Mouse (Mus musculus) cerebellum, adult 8-10 months (tissue): ENCODE results near the gene Fermt1.
A peak's percentile ranks its signal among the peaks of the same experiment; 100 is the strongest.

Experiments
- DNase-seq: peaks from one replicate; pipeline ENCODE4 v3.0.0; 2022

Fermt1 gene

DNA sequence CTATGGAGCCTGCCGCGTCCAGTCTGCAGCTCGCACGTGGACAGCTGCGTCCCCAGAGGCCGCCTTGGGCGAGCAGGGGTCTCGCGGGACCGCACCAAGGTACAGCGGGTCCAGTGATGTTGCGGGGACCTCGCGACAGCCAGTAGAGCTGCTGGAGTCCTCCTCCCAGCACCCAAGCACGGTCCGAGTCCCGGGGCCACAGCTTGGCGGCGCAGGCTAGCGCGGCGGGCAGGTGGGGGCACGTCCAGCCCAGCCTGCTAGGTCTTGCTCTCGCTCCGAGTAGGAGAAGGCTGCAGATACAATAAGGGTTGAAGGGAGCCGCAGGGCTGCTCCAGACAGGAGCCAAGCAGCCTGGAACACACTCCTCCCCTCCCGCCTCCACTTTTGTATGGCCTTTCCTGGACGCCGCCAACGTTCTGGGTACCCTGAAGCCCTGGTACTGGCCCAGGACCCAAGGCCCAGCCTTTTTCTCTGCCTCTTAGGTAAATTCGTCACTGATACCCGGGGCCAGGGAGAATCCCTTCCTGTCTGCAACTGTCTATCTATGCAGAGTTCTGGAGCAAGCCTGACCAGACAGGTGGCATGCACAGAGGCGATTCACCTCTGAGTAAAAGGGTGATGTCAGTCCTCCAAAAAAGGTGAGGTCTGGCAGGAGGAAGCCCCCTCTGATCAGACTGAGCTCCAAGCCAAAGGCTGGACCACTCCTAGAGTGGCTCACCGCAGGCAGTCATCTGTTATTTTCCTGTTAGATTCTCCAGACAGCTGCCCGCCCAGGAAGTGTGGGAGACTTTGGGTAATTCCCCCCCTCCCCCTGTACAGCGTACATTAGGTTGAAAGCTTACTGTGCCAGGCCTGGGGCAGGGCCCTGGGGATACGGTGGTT lies at the start of gene Fermt1:
Gene Fermt1, minus strand, starts transcription at position 581 of the 882 bp plus-strand sequence.
- no peak for DNase-seq

DNA sequence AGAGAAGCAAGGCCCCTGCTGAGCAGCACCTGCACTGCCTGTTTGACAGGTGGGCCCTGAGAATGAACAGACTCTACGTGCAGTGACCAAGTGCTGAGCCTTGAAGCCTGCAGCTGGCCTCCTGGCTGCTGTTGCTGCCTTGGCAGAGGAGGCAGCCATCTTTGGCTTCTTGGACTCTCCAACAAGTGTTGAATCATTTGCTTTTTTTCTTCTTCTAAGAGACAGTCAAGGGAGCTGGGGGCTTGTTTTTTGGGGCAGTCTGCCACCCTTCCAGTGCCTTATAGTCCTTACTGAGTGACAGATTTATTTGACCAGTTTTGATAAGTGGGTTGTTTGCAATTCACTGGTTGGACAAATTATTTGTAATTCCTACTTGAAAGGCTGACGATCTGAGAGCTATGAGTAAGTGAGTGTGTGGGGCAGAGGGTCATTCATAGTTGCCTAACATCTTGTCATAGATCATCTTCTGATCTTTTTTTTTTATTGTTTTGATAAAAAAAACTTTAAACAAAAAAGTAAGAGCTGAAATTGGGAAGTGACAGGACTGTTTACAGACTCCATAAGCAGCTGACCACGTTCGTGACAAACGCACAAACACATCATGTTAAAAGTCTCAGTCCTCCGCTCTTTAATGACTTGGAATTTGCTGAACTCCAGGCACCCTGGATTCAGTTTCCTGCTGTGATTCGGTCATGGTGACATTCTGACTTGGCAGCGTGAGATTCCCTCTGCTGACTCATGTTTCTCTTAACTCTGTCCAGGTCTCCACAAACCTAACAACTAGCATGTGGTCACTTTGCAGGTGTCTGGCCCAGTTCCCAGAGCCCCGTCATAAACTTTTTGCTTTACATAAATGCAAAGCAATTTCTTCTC lies 47.2 kb upstream of the Fermt1 start:
- peak; percentile 48 for DNase-seq

DNA sequence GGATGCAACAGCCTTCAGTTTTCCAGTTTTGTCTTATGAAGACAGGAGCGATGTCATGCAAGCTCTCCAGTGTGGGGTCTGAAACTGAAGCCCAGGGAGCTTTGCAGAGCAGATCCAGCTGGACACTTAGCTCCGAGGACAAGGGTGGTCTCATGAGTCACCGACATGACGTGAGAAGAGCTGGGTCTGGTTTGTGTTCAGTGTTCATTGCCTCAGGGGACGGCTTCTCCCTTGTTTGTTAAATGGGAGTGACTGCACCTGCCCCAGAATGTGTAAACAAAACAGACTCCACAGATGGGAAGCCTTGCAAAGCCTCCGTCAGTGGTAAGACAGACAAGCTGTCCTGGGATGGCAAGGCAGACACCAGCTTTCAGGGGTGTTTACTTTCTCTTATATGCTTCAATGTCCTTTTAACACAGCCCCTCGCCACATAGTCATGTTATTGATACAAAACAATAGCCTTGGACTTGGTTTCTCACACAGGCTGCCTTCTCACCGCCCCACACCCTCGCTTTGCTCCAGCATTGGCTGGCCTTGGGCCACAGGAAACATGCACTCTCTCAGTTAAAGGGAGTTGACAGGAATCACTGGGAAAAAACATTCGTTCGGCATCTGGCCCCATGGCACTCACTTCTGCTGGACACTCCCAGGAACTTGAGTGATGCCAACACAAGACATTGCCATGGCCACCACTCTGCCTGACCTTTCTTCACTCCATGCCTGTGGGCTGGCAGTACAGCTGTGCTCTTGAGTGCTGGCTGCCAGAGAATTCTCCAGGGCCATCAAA lies 44.3 kb upstream of the Fermt1 start:
- no peak for DNase-seq

DNA sequence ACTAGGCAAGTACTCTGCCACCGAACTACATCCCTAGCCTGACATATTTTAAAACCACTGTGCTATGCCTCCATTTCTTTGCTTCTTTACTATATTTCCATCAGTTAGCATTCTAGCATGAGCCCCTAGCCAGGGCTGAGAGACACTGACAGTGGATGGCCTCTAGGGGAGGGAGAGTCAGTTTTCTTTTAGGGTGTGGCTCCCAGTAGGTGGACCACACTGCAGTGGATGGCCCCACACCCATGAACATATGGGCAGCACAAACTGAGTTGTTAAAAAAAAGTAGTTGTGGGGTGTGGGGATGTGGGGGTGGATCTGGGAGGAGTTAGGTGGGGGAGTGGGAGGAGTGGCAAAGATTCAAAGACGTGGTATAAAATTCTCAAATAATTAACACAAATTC lies 27.6 kb upstream of the Fermt1 start:
- DNase-seq, result no peak

DNA sequence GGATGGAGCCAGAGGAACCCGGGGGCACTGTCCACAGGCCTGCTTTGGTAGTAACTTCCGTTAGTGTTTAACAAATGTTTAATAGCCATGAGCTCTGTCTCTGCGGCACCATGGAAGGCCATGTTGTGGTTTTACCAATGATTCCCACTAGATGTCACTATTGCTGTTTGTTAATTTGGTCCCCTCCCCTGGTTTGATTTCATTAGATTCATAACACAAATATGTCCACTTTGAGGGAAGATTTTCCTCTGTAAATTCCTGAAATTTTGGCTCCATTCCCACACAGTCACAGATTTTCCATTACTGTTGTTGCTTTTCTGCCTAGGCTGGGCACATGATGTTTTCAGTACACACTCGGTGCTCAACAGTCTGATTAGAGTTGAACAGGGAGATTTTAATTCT lies 25.1 kb upstream of the Fermt1 start:
- peak; percentile 8 for DNase-seq

DNA sequence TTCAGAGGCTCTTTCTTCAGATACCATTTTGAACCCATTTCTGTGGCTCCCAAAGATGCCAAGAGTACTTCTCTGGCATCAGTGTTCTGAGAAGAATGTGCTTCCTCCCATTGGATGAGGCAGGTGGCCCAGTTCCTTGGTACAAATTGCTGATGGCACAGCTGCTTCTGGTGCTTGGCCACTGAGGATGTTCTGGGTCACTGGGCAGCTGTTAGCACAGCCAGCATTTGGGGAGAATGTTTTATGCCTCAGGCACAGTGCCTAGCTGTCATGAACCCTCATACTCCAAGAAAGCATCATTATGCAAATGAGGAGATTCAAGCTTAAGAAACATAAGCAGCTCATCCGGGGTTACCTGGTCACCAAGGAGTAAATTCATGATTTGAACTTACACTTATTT lies 12.1 kb upstream of the Fermt1 start:
- no peak for DNase-seq

DNA sequence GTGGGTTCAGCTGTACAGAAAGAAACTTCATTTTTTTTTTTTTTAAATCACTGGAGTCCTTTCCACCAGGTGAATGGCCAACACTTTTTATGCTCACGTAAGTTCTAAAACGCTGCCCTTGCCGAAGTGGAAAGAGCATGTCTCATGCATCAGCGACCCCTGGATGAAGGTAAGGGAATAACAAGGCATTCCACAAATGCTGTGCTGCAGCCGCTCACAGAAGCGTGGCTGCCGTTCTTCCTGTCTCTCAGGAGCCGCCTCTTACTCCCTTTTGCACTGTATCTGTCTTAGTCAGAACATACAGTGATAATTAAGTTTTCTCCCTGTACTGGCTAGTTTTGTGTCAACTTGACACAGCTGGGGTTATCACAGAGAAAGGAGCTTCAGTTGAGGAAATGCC lies 6.5 kb upstream of the Fermt1 start:
- no peak for DNase-seq

DNA sequence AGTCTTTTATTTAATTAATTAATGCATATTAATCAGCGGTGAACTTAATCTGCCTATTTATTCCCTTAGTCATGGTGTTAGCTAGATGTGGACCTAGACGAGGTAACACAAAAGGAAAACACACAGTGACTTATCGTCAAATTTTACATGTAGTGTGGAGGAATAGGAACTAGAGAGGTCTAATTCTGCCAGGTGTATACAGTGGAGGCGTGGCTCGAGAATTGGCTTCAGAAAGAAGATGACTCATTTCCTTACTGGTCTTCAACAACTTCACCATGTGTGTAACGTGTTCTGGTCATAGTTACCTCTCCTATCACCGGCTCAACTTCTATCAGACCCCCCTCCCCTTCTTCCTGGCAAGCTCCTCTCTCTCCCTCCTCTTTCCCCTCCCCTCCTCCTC lies 2.5 kb upstream of the Fermt1 start:
- no peak for DNase-seq

DNA sequence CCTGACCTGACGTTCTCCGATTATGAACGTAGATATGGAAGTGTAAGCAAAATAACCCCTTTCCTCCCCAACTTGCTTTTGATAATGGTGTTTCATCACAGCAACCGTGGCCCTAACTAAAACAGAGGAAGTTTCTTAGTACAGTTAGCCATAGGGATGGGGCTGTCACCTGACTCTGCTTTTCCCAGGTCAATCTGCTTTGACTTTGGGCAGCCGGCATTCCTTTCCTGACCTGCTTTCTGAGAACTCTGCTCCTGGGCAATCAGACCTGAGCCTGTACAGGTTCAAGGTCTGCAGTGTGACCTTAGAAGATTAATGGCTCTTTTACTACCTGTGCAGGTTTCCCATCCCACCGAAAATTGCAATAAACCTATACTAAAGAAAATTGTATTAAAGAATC lies 1.3 kb upstream of the Fermt1 start:
- DNase-seq, result no peak

DNA sequence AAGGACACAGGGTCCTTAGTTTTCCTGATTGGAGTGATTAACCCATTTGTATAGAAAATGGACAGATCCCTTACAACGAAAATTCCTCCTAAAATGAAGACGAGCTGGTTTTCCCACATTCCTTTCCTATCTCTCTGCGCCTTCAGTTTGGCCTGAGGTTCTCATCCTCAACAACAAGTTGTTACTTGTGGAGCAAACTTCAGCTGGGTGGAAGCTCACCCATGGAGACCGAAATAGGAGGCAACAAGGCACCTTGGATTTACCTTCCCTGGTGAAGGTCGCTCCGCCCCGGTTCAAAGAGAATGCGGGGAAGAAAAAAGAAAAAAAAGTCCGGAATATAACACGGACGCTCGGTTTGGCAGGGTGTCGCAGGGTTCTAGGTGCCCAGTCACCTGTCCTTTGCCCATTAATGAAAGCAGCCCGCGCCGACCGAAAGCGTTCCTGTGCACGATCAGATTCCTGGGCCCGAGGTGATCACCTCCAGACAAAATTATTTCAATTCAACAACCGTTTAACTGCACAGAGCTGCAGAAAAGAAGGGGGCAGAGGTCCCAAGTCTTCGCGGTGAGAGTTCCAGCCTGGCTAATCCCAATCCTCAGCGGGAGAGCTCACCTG lies 888 bp downstream of the Fermt1 start:
- DNase-seq, result no peak

DNA sequence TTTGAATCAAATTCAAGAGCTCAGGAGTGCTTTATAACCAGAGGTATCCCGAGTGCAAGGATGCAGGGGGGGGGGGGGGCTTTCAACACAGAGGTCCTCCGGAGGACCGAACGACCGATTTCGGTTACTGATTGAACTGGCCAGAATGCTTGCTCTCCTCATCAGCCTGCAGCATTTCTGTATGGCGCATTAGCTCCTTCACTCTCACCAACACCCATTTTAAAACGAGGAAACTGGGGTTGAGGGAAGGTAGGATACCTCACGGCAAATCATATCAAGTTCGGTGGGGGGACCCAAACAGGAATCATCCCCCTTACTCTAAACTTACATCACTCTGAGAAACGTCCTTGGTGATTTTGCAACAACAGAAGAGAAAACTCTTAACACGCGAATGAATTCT lies 1.7 kb downstream of the Fermt1 start:
- DNase-seq, result no peak

DNA sequence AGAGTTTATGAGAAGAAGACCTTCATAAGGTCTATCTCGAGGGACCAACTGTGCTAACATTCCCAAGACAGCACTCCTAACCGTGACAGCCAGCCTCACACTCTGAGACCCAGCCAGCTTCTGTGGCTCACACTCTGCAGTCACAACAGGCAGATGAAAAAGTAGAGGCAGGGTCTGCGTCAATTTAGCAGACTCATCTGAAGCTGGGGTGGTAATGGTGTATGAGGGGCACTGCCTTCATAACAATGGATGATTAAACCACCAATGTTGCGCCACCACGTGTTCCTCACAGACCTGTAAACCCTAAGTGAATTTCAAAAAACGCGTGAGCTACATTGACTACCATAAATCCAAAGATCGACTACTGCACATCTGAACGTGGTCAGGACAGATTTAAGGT lies 2.1 kb downstream of the Fermt1 start:
- DNase-seq, result no peak

DNA sequence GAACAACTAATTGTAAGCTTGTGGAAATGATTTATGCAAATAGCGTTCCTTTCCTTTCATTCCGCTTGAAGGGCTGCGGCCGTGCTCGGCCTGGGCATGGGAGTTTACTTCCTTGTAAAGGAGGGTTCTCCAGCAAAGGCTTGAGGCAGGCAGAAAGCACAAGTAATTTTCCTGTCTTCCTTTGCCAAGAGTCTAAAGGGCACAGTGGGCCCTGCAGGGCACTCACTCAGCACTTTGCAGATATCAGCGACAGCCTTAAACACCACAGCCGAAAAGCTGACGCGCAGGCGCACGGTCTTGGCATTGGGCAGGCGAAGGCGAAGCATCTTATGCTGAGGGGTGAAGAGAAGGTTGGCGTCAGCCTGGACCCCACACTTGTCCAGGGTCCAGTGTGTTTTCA lies 6.7 kb downstream of the Fermt1 start:
- no peak for DNase-seq

DNA sequence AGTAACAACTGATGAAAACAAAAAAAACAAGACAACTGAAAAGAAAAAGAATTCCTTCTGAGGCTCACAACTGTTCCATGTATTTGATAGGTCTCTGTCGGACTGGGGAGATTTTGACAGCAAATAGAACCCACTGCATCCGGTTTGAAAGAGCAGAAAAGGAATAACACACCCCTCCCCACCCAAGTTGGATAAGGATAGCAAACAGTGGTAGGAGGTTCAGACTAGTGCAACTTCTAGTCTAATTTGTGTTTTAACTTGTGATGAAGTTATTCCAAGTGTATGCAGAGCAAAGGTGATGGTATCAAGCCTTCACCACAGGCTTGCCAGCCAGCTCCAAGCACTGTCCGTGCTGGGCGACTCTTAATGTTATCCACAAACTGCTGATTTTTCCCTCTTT lies 9.5 kb downstream of the Fermt1 start:
- DNase-seq, result no peak

DNA sequence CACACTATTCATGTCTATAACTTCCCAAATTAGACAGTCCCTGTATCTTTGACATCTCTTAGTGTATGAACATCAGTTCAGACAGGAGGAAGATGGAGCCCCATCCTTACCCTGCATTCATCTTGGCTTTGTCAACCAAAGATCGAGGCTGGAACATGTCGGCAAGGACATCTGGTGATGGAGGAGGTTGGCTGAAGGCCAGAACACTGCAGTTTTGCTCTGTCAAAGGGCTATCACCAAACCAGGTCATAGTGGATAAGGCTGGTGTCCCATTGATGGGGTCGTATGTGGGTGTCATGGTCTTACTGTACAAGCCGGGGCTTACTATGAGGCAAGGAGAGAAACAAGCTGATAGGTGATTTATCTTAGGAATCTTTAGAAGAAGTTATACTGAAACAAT lies 11.0 kb downstream of the Fermt1 start:
- no peak for DNase-seq

DNA sequence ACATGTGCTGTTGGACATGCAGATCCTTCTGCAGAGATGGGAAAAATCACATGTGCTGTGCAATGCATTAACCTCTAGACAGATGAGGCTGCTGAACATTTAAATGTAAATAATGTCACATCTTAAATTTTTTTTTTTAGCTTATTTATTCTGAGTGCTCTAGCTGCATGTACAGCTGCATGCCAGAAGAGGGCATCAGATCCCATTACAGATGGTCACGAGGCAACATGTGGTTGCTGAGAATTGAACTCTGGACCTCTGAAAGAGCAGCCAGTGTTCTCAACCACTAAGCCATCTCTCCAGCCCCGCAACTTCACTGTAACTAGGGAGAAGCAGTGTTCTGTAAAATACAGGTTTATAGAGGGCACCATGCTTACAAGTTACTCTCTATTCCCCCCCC lies 11.6 kb downstream of the Fermt1 start:
- no peak for DNase-seq

DNA sequence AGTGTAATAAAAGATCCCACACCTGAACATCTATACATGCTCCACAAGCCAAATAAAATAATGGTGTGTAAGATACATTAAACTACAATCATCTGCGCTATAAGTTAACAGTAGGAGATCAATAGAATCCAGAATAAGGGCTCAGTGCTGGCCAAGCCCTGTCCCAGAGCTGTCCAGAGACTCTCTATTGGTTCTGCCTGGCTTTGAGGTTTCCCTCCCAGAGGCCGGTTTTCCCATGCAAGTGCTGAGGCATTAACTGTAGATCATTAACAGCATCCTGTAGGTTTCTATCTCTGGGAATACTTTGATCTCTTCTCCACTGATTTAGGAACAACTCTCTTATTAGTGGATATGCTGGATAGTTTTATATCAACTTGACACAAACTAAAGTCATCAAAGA lies 16.7 kb downstream of the Fermt1 start:
- DNase-seq, result no peak

DNA sequence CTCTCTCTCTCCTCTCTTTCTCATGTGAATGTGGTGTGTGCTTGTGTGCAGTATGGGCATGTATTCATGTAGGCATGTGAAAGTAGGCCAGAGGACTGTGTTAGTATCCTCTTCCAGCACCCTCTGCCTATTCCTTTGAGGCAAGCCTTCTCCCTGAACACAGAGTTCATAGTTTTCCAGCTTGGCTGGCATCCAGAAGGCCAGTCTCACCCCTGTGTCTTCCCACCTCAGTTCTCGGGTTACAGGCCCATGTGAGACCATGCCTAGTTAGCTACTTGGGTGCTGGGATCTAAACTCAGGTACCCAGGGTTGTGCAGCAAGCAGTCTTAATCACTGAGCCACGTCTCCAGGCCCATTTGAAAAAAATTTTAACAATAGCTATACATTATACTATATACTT lies 17.8 kb downstream of the Fermt1 start:
- DNase-seq, result no peak

DNA sequence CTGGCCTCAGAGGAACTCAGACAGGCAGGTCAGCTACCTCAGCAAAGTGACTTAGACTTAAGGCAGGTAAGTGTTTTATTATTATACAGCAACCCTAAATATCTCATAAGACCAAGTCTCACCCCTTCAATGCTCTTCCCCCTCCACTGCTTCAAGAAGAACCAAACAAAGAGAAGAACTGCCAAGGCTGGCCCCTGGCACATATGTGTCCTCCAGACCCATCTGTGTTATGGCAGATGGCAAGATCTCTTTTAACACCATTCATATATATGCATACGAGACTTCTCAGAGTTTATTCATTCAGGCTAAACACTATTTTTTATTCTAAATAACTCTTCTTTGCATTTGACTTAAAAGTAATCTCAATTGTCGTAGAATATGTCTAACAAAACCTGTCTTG lies 18.4 kb downstream of the Fermt1 start:
- no peak for DNase-seq

DNA sequence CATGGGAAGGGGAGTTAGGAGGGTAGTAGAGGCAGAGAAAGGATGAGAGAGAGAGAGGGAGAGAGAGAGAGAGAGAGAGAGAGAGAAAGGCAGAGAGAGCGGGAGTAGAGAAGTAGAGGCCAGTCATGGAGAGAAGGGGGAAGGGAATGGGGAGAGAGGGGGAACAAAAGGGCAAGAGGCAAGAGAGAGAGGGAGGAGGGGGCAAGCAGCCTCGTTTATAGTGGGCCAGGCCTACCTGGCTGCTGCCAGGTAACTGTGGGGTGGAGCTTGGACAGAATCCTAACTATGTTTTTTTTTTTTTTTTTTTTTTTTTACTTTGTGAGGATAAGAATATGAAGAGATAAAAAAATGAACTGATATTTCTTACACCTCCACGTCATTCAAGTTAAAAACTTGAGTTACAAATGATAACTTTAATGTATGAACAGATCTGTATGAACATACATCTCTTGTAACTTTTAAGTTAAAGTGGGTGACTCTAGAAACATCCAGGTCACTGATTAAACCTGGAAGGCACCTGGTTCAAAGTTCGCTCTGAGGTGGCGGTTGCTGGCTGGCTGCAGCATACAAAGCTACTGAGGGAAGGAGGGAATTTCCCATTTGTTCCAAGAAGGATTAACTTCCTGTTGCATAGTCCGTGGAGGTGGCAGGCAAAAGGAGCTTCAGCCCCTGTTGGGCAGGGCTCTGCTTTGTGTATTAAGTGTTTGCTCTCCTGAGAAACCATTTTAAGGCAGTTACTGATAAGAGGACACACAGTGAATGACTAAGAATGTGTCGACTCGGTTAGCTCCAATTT lies 22.2 kb downstream of the Fermt1 start:
- no peak for DNase-seq

DNA sequence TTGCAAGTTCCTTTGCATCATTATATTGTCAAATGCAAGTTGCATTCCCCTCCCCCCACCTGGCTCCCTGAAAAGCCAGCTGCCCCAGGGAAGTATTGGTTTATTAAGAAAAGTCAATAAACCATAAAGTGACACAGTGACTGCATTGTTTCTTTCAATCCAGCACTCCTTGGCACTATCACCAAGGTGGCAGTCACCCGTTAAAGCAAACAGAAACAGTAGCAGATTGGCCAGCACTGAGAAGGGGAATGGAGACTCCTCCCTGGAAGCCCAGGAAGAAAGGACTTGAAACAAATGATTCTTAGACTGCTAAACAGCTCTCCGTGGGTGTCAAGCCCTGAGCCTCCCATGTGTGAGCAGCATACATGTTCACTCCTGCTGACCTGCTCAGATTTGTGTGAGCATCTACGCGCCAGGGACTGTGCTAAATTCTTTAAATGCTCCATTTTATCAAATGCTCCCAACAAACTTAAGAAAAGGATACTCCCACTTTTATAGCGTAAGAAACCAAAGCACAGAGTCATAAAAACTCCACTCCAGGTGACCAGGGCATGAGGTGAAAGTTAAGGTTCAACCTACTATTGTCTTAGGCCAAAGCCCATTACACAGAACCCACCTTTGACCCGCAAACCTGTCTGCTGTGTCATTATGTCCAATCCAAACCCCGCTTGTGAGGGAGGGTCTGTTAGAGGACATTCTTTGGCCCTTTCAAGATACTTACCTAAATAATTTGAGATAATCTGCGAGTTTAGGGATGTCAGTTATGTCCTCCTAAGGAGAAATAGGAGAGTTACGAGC lies 23.4 kb downstream of the Fermt1 start:
- no peak for DNase-seq
